Mouse (Mus musculus) kidney, adult 11 months (tissue): ENCODE data around the gene Atp1b4.
"Not testable (repeated sequence)": the region's sequence is repeated elsewhere in the genome, so short reads cannot be mapped to it uniquely, and the experiment has no call there.

Experiments used
- DNase-seq: peaks from one replicate; pipeline ENCODE4 v3.0.0; 2022

Atp1b4 gene

GRCm38 (mm10) chrX:38315884-38316283 lies at the start of gene Atp1b4:
TSS of gene Atp1b4 (plus strand) at chrX:38316184.
- DNase-seq = no peak

- no peak for DNase-seq
Measured at GRCm38 (mm10) chrX:38308597-38308996, 7.4 kb upstream of the Atp1b4 start.

GRCm38 (mm10) chrX:38311054-38311453 lies 4.9 kb upstream of the Atp1b4 start:
- DNase-seq = no peak

- DNase-seq = no peak
Measured at GRCm38 (mm10) chrX:38312910-38313625, 2.9 kb upstream of the Atp1b4 start.

DNA sequence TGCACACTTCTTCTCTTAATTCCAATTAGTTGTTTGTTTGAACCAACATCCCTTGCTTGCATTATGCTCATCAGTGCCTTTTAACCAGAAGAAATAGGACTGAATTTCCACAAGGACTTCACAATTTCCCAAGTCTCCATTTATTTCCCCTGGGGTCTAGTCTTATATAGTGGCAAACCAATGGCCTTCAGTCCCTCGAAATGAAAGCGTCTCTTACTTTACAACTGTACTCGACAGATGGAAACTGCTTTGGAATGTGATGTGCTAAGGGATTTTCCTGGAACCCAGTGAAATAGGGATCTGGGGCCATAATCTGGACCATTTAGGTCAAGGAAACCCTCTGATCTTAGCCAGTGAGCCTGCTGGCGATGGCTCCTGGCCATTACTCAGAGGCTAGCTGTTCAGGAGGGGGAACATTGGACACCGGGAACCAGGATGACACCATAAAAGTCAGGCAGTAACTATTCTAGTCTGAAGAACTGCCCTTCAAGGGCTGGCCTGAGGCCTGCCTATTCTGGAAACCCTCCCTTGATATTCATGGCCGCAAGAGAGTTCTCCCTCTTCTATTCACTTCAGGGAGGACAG lies 2.3 kb upstream of the Atp1b4 start:
- DNase-seq = no peak

DNA sequence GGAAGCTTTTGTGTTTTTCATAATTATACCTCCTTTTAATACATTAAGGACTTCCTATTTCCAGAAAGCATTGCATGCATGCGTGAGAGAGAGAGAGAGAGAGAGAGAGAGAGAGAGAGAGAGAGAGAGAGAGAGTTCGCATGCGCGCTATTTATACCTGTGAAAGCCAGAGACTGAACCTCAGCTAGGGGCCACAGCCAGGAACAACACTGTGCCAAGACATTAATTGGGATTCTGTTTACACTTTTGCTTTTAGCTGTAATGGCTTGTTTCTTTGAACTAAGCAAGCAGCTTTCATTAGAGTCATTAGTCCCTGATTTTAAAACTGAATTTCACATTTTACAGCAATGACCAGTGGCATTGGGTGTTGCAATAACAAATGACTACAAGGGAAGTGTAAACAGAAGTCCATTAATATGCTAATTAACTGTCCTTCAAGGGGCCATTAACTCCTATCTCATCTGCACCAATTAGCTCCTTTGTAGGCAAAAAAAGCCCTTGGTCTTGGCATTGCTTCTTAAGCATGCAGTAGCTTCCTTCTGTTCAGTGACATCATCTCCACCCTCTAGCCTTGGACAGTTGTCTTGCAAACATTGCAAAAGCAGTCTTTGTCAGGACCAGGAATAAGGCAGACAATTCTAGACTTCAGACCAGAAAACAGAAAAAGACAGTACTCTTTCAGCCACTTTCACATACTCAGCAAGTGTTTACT lies 14.9 kb downstream of the Atp1b4 start:
- DNase-seq = no peak

DNA sequence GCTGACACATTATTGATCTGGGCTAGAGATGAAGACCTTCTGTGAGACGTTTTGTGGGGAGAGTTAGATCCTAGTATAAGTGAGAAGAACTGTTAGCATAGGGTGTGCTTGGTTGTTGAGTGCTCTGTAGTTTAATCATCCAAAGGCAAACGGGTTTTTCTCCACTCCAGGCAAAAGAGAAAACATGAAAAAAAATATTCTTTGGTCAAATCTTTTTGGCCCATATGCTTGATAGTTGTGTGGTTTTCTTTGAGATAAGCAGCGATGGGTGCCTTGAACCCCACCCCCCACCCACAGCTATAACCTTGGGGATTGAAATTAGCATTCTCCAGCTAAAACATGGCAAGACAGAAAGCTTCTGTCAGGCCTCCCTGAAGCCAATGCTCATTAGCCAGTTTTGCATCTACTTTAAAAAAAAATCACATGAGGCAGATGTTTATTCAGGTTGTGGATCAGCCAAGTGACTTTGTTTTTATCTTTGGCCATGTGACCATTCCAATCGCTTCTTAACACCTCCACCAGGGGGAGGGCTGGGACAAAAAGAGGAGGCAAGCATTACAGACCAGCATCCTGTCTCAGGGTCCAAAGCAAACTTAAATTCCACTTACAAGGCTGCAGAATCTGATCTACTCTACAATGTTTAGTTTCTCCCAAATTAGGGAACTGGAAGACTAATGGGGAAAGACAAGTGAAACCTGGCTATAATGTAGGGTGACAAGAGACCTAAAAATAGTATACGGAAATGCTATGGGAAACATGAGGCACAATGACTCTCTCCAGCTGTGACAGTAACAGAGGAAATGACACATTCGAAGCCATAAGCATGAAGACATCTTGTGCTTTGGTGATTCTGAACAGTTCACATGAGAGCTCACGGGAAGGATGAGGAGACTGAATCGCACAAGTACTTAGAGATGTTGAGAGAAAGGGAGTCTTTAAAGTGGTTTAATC lies 18.6 kb downstream of the Atp1b4 start:
- DNase-seq = peak; percentile 28

- DNase-seq = peak; percentile 67
Measured at GRCm38 (mm10) chrX:38362016-38362415, 46.0 kb downstream of the Atp1b4 start.

GRCm38 (mm10) chrX:38364621-38365020 lies 48.6 kb downstream of the Atp1b4 start:
- peak; percentile 20 for DNase-seq

- DNase-seq = not testable (repeated sequence)
Measured at GRCm38 (mm10) chrX:38373169-38373568, 57.2 kb downstream of the Atp1b4 start.
